Mouse (Mus musculus): ENCODE results near the gene Dock11.
A peak's percentile ranks its signal among the peaks of the same experiment; 100 is the strongest.

Gene Dock11

DNA sequence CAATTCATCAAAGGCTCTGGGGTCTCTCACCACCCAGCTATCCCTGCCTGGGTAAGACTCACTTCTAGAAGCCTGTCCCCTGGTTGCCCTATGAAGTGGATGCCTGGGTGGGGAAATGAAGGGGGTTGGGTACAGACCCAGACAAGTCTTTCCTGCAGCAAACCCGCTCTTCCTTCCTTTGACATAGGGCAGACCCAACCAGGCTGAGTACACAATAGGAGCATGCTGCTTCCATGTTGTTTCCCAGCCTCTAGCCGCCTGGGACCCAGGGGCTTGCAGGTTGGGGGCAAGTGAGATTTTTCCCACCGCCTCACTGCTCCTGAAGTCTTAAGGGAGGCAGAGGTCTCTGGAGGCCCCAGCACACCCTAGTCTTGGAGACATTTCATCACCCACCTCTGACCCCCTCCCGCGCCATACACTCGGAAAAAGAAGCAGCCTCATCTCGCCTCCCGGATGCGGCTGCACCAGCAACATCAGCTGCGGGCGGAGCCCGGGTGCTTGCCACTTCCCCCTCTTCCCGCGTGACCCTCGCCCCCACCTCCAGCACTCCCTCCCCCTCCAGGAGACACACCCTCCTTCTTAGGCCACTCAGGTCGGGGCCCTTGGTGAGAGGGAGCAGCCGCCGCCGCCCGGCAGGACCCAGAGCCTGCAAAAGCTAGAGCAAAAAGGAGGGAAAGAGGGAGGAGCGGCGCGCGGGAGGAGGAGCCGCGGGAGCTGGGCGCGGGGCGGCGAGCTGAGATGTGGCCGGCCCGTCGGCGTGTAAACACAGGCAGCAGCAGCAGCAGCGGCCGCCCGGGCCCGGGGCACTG, at the start of gene Dock11:
Dock11 (plus strand) TSS at position 746 of the 809 bp plus-strand sequence.
- DNase-seq (ENCODE audit: low spot score in 2 of 2) = peak; percentile 30 to 72

DNA sequence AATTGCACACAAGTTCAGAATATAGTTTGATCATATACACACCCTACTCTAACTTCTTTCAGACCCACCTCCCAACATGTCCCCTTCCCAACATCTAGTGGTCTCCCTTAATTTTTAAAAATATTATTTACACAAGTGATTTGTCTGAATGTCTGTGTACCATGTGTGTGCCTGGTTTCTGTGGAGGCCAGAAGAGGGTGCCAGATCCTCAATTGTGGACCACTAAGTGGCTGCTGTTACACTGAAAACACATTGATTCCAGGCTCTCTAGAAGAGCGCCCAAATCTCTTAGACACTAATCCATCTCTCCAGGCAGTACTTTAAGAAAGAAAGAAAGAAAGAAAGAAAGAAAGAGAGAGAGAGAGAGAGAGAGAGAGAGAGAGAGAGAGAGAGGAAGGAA, 8.9 kb upstream of the Dock11 start:
- peak in 1 of 2 experiments; percentile 22 for DNase-seq (ENCODE audit: low spot score in 2 of 2)

DNA sequence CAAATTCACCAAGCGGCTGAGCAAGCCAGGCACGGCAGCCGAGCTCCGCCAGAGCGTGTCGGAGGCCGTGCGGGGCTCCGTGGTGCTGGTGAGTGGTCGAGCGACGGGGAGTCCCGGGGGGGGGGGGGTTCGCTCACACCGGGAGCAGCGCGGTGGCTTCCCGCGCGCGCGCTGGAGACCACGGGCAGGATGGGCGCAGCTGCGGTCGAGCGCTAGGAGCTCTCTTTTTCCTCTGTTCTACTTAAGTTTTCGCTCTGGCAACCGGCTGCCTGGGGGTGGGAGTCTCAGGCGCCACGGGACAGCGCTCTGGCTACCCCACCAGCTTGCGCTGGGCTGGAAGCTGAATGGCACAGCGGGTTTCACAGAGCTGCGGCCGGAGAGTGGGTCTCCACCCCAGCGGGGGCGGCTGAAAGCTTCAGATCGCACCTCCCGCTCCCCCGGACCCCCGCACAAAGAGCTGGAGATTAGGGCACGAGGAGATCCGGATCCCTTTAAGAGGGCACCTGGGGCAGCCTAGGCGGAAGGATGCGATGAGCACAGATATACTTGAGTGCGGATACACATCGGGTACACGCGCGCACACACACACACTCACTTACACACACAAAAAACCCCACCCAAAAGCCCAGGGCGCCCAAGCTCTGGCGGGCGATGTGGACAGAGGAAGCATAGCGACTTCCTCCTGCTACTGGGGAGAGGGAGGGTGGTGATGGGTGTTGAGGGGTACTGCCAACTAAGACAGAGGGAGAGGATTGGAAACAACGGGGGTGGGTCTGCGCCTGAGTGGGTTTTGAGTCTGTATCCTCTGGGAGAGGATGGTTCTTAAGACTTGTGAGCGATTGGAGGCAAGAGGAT, 540 bp downstream of the Dock11 start:
- peak; percentile 11 to 51 for DNase-seq (ENCODE audit: low spot score in 2 of 2)

DNA sequence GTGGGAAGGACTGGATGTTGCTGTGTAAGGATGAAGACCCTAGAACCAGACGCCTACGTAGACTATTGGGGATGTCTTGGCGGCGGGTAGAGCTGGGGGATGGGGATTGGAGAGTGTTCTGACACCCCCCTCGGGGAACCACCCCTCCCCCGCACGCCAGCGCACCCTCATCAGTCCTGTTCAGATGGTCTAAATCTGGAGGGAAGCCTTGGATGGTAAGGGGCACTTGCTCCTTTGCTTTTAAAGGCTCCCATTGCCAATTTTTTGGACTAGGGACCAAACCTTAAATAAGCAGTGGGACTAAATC, 1.1 kb downstream of the Dock11 start:
- DNase-seq (ENCODE audit: low spot score in 2 of 2) = no peak

DNA sequence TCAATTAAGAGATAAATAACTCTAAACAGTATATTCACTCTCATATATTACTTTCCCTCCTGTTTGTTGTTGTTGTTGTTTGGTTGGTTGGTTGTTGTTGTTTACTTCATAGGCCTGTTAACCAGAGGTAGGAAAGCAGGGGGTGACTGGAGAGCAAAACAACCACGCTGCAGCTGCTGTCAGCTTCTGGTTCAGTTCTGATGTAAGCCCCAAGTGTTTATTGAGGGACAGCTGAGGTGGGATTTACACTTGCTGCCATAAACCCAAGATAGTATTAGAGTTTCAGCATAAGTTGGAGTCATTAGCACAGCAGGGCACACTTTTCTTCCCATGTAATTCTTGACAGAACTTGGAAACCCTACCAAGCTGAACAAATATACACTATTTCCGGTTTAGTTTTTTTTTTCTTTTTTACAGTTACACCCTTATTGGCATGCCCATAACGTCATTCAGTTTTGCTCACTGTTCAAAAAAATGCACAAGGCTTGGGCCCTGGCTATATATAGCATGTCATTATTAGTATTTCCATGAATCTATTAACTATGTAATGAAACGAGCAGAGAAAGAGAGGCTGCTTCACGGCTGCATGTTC, 3.0 kb downstream of the Dock11 start:
- no peak for DNase-seq (ENCODE audit: low spot score in 2 of 2)

DNA sequence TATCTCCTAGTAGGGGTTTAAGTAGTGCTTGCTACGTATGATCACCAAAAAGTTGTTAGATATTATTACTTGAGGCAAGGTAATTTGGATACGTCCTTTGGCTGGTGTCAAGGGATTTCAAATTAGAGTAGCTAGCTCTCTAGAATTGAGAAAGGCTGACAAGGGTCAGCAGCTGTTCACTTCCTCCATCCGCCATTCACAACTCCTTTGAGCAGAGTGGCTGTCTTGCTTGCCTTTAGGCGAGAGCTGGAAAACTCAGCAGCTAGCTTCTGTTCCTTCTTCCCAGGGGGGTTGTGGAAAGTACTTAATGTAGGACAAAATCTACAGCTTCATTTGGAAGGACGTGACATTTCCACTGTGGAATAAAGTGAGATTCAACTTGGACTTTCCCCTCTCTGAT, 3.7 kb downstream of the Dock11 start:
- no peak for DNase-seq (ENCODE audit: low spot score in 2 of 2)

DNA sequence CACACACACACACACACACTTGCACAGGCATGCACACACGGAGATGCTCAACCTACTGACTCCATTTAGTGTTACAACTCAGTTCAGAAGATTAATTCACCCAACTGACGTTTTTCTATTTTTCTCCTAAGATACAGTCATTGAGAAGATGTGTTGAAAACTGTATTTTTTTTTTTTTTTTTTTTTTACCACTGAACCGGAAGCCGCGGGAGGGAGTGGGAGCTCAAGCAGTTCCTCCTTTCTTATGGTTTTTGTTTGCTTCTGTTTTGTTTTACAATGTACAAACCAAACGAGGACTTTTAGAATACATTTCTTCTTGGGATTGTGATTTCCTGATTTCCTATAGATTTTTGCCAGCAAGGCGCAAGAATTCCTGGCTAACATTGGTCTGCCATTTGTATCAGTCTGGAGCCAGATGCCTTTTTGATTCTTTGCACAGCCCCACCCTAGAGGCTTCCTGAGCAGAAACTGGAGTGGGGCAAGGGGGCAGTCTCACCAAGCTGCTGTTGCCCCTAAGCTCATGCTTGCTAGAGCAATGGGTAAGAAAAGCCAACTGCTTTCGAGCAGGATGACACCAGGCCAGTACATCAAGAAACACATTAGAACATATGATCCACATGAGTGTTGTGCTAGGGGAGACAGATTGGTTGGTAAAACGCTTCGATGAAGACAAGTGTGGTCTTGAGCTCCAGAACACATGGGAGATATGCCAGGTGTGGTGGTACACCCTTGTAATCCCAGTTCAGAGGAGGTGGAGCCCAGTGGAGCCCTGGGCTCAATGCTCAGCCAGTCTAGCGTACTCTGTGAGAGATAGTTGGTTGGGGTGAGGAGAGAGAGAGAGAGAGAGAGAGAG, 9.2 kb downstream of the Dock11 start:
- peak; percentile 8 to 19 for DNase-seq (ENCODE audit: low spot score in 2 of 2)

DNA sequence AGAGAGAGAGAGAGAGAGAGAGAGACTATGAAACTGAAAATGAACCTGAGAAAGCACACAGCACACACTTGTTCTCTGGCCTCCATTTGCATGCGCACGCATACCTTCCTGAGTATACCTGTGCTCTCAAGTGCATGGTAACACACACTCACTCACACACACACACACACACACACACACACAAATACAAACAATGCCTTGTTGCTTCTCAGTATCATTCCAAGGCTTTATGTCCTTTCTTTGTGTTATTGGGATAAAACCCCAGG, 9.8 kb downstream of the Dock11 start:
- no peak for DNase-seq (ENCODE audit: low spot score in 2 of 2)

DNA sequence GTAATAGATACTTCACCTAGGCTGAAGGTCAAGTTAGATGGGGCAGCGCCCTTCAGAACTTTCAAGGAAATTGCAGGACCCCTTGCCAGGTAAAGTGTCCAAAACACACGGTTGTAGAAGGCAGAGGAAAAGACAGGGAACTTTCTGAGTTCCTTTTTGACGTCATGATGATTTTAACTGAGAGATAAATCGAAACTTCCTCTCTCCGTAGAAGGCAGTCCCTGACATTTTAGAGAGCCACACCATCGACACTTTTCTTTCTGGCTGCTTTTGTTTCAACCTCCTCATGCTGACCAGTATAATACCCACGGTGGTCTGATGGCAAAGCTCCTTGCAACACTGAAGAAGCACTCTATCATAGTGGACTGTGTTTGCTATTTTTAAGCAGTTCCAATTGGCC, 15.7 kb downstream of the Dock11 start:
- no peak for DNase-seq (ENCODE audit: low spot score in 2 of 2)

DNA sequence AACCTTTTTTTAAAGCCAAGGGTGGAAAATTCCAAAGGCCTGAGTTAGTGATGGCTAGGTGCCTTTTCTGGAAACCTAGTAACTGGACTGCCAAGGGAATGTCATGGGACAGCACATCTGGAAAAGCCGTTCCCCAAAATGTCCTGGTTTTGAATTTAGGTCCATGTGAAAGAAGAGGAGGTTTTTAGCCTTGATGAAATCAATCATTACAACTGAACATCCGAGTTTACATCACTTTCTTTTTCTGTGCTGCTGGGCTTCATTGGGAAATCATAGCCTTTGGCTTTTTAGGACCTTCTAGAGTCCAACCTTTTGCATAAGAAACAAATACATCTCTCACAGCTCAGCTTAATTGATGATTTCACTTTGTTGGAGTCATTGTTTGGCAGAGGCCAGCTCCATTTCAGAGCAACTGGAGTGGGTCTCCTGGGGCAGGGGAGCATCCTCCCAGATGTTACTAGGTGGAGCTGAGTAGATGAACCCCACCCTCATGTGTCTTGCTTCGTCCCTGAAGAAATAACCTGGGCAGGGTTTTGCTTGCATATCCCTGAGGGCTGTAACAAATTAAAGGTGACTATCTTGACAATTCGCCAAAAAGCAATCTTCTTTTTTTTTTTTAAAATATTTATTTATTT, 18.2 kb downstream of the Dock11 start:
- no peak for DNase-seq (ENCODE audit: low spot score in 2 of 2)

DNA sequence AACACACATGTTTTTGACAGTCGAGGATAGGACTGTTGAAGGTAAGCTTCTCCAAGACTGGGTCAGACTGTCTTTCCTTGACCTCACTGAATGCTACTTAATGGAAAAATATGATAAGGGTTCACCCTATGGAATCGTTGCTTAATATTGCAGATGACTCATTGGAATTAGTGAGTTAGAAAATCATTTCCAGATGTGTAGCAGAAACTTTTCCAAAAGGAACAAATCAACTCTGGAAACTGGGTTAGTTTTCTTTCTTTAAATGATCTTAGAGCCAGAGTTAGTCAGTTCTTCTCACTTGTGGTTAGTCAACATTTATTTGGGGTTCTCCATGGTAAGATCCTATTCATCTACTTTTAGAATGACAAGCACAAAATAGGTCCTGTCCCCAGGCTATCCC, 30.9 kb downstream of the Dock11 start:
- no peak for DNase-seq (ENCODE audit: low spot score in 2 of 2)

DNA sequence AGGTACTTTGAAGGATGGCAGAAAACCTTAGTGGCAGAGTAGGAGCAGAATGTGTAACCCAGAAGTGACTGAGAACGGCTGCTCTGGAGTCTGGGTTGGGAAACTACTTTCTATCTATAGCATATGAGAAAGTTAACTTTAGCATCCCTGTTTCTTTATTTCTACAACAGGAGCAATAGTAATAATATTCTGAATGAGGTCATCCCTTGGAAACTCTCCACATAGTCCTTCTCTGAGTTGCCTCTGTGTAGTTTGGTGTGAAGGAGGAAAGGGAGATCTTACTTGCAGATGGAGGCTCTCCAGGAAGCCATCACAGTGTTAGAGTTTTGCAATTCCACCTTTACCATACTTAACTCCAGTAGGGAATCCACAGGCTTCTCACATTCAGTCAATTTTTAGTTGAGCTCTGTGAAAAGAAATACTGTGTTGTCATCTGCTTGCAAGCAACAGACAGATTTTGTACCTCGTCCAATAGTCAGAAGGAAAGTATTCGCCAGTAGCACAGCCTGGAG, 31.5 kb downstream of the Dock11 start:
- DNase-seq (ENCODE audit: low spot score in 2 of 2) = no peak

DNA sequence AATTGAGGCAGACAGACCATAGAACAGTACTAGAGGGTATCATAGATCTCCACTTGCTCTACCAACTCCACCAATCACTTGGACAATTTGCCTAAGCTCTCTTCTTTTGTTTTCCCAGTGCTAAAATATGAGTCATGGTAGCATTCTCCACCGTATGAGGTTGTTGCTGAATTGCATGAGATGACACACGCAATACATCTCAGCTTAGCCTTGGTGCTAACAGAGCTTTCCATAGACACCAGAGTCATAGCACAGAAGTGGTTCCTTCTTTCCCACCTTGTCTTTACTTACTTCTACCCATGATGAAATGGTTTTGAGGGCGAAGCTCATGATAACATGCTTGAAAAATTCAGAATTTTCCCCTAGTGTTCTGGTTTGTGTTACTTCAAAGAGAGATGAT, 33.3 kb downstream of the Dock11 start:
- DNase-seq (ENCODE audit: low spot score in 2 of 2) = no peak

DNA sequence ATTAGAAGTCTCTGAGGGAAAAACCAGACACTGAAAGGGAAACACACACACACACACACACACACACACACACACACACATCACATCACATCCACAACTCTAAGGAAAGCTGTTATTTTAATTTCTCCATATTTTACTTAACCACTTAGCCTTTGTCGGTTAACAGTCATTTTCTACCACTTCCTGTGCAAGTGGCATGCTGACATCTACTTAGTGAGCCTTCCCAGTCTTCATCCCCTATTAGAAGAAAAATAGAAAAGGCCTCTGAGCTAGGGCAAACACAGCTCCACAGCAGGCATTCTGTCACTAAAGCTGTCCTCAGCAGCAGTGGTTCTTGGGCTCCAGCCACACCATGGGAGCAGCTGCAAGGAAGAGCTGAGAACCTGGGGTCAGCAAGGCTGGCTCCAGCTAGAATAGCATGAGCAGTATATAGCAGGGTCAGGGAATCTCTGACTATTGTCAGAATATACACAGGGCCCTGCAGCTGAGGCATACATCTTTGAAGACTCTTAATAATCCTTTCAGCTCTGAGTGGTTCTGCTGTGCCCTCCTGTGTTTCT, 36.2 kb downstream of the Dock11 start:
- no peak for DNase-seq (ENCODE audit: low spot score in 2 of 2)

DNA sequence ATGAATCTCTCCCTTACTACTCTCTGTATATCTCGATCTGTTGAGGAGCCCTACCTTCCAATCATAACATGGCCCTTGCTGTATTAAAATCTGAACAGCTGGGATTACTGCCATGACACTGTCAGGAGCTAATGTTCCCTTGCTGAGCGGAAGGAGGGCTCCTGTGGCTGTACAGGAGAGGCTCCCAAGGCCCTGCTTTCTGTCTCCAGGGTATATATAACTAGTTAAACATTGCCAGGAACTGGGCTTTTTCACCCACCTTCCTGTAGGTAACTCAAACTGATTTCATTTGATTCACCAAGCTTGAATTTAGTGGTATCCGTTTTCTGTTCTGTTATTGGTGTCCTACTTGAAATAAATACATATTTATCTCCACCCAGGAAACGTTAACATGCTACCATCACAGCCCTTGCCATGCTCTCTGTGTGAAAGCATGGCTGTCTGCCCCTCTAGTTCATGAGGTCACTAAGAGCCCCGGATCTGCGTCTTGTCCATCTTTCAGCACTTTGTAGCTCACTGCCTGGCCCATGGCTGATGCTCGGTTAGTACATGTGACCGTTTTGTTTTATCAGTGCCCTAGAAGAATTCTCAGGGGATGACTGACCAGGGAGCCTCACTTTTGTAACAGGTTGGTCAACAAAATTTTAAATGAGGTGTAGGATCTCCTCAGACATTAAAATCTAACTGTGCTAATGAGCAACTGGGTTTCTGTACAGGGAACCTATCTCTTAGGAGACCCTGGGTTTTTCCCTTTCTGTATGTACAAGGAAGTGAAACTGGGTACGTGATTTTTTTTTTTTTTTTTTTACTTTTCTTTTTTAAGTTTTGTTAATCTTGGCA, 41.7 kb downstream of the Dock11 start:
- DNase-seq (ENCODE audit: low spot score in 2 of 2) = no peak

DNA sequence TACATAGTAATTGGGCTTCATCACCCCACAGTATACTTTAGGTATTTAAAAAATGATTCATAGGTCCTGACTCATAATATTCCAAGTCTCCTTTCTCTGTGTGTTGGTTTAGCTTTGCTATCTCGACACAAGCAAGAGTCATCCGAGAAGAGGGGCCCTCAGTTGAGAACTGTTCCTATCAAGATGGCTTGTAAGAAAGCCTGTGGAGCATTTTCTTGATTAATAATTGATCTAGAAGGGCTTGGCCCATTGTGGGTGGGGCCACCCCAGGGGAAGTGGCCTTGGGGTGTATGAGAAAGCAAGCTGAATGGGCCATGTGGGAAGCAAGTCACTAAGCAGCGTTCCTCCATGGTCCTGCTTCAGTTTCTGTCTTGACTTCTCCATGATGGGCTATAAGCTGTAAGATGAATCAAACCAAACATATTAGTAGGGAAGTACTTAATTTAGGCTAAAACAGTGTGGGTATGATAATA, 42.3 kb downstream of the Dock11 start:
- DNase-seq (ENCODE audit: low spot score in 2 of 2) = no peak

DNA sequence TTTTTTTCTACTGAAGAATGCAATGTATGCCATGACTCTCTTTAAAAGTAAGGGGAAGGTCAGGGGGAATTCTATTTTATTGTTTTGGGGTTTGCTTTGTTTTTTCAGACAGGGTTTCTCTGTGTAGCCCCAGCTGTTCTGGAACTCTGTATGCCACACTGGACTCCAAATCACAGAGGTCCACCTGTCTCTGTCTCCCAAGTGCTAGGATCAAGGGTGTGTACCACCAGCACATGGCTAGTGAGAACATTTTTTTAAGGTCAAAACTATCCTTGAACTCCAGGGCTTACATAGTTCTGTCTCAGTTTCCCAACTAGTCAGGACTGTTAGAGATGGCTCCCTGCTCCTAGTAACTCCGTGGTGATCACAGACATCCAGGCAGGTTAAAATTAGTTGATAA, 43.3 kb downstream of the Dock11 start:
- no peak for DNase-seq (ENCODE audit: low spot score in 2 of 2)

DNA sequence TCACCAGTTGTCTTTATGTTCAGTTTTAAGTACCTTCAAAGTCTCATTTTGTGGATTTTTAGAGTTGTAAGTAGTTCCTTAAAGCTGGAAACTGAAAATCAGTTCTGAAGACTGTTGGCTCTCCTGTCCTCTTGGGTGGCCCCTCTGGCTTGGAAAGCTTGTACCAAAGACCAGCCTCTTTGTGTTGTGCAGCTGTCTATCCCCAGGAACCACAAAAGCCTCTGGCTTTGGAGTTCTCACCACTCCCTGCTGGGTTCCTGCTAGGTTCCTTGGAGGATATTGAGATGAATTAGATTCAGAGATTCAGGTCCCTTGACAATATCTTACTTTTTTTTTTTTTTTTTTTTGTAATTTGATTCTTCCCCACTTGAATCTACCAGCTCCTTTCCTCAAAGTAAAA, 44.3 kb downstream of the Dock11 start:
- DNase-seq (ENCODE audit: low spot score in 2 of 2) = no peak

DNA sequence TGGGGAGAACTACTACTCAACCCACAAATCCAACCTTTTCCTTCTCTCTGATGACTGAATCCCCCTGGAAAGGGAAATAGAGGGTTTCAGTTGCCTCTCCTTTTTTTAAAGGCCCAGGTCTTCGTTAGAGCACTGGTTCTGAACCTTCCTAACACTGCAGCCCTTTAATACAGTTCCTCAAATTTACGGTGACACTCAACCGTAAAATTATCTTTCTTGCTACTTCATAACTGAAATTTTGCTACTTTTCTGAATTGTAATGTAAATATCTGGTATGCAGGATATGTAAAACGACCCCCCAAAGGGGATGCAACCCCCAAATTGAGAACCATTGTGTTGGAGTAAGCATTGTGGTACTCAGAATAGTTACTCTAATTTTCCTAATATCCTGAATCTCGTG, 49.5 kb downstream of the Dock11 start:
- DNase-seq (ENCODE audit: low spot score in 2 of 2) = no peak

DNA sequence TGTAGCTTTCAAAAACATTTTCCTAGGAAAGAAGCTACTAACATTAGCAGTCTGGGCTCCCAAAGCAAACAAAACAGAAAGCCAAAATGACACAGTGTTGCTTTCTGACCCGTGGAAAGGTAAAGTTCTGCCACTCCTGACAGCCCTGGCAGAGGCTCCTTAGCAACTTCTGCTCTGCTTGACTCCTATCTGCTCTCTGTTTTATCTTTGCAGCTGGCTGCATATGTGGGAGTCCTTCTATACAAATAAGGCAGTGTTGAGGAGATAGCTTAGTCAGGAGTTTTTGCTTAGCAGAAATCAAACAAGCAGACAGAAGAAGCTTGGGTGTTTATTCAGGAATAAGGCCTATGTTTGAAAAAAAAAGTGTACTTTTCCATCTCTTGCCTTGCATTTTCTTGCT, 57.8 kb downstream of the Dock11 start:
- DNase-seq (ENCODE audit: low spot score in 2 of 2) = no peak

Measured in spleen, postnatal 10 days (tissue).